Mouse (Mus musculus): Measurements from ENCODE around the gene Ryr1. TPM values are rescaled to one million over a fixed set of nuclear protein-coding genes. Genes with fewer than 3 reads are reported as not detected.
"Not testable (repeated sequence)": the region's sequence is repeated elsewhere in the genome, so short reads cannot be mapped to it uniquely, and the experiment has no call there.

Ryr1 gene
- polyA plus RNA-seq, 1 experiment from 2014 or later: 0.97 TPM

DNA sequence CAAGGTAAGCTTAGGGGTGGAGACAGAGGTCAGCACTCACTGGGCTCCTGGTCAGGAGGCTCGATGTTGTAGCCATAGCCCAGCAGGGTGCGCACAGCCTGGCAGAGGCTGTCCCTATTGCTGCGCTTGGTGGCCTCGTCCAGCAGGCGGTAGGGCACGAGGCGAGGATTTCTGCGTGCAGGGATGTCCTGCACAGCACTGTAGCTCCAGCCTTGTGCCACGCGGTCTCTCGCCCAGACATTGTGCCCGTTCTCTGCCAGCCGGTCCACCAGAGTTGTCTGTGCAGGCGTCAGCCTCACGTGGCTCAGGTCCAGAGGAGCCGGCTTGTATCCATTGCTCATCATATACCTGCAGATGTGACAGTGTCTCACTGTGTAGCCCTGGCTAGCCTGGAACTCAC lies 27.8 kb downstream of the Ryr1 start:
- Histone ChIP-seq H3K27ac (no peak overlapping the region), H3K9me3 (0 out of 2 replicates have a peak, but pooled peaks cover 8% of the 10 kb centered on the region), H3K4me1 (replicated peaks) (peaks cover 6% of the 10 kb centered on the region; the same call in 1 of the 2 replicates), H3K36me3 (no peaks in the 10 kb centered on the region), H3K27me3 (ENCODE audit: insufficient read depth, poor library complexity, severe bottlenecking) (peaks cover 2% of the 10 kb centered on the region; the same call in 1 of the 2 replicates), H3K4me3 (no peak overlapping the region)
- DNase-seq (ENCODE audit: low spot score): no peak
- 86% methylated on average over 16 of the region's 16 CpGs for WGBS

DNA sequence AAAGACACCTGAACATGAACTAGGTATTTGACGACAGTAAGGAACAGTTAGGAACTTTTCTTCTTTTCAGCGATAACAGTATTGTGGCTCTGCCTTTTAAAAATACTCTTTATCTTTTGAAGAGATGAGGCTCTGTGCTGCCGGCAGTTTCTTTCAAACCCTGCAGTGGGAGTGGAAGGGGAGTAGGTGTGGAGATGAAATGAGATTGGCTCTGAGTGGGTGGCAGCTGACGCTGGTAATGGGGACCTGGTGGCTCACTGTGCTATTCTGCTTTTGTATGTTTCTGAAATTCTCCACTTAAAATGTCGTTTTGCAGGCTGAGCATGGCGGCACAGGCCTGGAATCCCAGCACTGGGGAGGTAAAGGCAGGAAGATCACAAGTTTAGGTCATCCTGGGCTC lies 36.2 kb downstream of the Ryr1 start:
- DNase-seq (ENCODE audit: low spot score): no peak
- Histone ChIP-seq H3K9me3 (no peaks in the 10 kb centered on the region), H3K27ac (no peak overlapping the region), H3K27me3 (ENCODE audit: insufficient read depth, poor library complexity, severe bottlenecking) (peaks cover 10% of the 10 kb centered on the region), H3K36me3 (no peaks in the 10 kb centered on the region), H3K4me3 (no peak overlapping the region), H3K4me1 (replicated peaks) (0 out of 2 replicates have a peak, but pooled peaks cover 7% of the 10 kb centered on the region)
- 73% methylated on average over 6 of the region's 6 CpGs for WGBS

DNA sequence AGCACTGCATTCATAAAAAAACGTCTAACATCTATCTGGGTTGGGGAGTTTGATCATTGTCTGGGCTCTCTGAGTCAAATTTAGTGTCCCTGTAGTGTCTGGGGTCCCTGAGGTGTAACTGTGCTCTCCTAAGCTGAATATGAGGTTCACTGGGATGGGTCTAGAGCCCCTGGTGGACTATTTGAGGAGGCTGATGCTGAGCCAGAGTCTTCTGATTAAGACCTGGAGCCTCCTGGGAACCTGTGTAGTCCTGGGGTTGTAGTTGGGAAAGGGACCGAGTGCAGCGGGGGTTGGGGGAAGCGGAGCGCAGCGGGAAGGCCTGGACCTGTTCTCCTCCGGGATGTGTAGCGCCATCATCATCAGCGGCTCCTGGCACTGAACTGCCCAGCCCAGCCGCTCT lies 38.1 kb downstream of the Ryr1 start:
- no peak overlapping the region for H3K4me3 ChIP-seq
- H3K4me1 ChIP-seq (replicated peaks): 0 out of 2 replicates have a peak, but pooled peaks cover 7% of the 10 kb centered on the region
- H3K36me3 ChIP-seq: no peaks in the 10 kb centered on the region
- DNase-seq (ENCODE audit: low spot score): no peak
- H3K9me3 ChIP-seq: no peaks in the 10 kb centered on the region
- WGBS: 90% methylated on average over 10 of the region's 10 CpGs
- no peak overlapping the region for H3K27ac ChIP-seq
- H3K27me3 ChIP-seq (ENCODE audit: insufficient read depth, poor library complexity, severe bottlenecking): peaks cover 10% of the 10 kb centered on the region

DNA sequence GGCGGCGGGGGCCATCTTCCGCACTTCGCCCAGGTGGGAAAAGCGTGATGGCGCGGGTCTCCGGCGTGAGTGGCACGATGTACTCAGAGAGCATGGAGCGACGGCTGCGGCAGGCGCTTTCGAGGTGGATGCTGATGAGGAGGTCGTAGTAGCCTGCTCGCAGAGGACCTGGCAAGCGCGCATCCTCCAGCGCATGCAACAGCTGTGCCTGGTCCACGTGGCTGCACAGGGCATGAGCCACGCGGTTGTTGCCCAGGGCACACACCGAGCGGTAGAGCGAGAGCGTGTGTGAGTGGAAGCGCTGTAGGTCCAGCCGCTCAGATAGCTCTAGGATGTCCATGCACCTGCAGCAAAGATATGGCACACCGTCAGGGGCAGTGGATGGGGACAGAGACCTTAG lies 39.0 kb downstream of the Ryr1 start:
- Histone ChIP-seq H3K4me3 (no peak overlapping the region), H3K4me1 (replicated peaks) (0 out of 2 replicates have a peak, but pooled peaks cover 5% of the 10 kb centered on the region), H3K9me3 (no peaks in the 10 kb centered on the region), H3K27me3 (ENCODE audit: insufficient read depth, poor library complexity, severe bottlenecking) (peaks cover 10% of the 10 kb centered on the region), H3K36me3 (no peaks in the 10 kb centered on the region), H3K27ac (no peak overlapping the region)
- 87% methylated on average over 30 of the region's 30 CpGs for WGBS
- DNase-seq (ENCODE audit: low spot score): no peak

DNA sequence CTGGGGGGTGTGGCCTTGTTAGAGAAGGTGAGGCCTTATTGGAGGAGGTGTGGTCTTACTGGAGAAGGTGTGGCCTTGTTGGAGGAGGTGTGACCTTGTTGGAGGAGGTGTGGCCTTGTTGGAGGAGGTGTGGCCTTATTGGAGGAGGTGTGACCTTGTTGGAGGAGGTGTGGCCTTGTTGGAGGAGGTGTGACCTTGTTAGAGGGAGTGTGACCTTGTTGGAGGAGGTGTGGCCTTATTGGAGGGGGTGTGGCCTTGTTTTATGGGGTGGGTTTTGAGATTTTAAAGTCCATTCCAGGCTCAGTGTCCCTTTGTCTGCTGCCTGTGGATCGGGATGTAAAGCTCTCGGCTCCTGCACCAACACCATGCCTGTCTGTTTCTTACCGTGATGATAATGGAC lies 40.6 kb downstream of the Ryr1 start:
- H3K36me3 ChIP-seq: no peaks in the 10 kb centered on the region
- H3K27ac ChIP-seq: no peak overlapping the region
- WGBS: 86% methylated on average over 3 of the region's 3 CpGs
- no peak for DNase-seq (ENCODE audit: low spot score)
- H3K4me3 ChIP-seq: no peak overlapping the region
- H3K4me1 ChIP-seq (replicated peaks): no peaks in the 10 kb centered on the region
- no peaks in the 10 kb centered on the region for H3K9me3 ChIP-seq
- H3K27me3 ChIP-seq (ENCODE audit: insufficient read depth, poor library complexity, severe bottlenecking): peaks cover 10% of the 10 kb centered on the region

DNA sequence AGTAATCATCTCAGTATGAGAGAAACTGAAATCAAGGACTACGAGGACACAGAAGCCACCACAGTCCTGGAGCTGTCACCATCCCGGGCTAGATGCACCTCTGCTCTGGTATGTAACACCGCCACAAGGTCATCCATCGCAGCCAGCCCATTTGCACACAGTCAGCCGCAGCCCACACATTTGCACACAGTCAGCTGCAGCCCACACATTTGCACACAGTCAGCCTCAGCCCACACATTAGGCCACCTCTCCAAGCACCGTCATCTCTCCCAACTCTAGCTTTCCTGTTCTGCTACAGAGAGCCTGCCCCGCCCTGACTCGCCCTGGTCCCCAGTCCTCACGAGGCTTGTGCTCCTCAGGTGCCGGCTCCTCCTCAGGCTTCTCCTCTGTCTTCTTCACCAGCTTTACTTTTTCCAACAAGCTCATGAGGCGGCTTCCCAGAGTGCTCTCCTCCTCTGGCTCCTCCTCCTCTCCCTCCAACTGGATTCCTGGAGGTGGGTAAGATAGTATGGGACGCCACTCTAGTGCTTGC lies 45.5 kb downstream of the Ryr1 start:
- no peak for DNase-seq (ENCODE audit: low spot score)
- Histone ChIP-seq H3K9me3 (no peaks in the 10 kb centered on the region), H3K4me1 (replicated peaks) (peaks cover 8% of the 10 kb centered on the region; the same call in 1 of the 2 replicates), H3K27ac (no peak overlapping the region), H3K36me3 (no peaks in the 10 kb centered on the region), H3K4me3 (no peak overlapping the region), H3K27me3 (ENCODE audit: insufficient read depth, poor library complexity, severe bottlenecking) (no peaks in the 10 kb centered on the region; the same call in none of the 2 replicates)
- WGBS: 81% methylated on average over 12 of the region's 12 CpGs

DNA sequence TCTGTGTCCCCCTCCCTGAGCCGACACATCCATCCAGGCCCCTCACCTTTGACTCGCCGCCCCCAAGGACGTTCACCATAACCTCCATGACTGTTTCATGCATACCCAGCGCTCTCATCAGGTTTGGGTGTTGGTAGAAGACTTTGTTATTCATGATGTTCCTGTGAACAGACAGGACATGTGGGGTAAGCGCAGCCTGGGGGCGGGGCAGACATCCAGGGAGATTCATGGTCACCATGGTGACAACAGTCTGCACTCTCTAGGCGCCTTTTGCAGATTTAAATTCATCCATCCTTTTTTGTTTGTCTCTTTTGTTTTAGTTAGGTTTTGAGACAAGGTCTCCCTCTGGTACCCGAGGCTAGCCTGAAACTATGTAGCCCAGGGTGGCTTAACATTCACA lies 48.0 kb downstream of the Ryr1 start:
- Histone ChIP-seq H3K9me3 (no peaks in the 10 kb centered on the region), H3K4me1 (replicated peaks) (peaks cover 10% of the 10 kb centered on the region), H3K4me3 (no peak overlapping the region), H3K27ac (no peak overlapping the region), H3K36me3 (no peaks in the 10 kb centered on the region), H3K27me3 (ENCODE audit: insufficient read depth, poor library complexity, severe bottlenecking) (peaks cover 12% of the 10 kb centered on the region)
- DNase-seq (ENCODE audit: low spot score): no peak
- 67% methylated on average over 9 of the region's 9 CpGs for WGBS

DNA sequence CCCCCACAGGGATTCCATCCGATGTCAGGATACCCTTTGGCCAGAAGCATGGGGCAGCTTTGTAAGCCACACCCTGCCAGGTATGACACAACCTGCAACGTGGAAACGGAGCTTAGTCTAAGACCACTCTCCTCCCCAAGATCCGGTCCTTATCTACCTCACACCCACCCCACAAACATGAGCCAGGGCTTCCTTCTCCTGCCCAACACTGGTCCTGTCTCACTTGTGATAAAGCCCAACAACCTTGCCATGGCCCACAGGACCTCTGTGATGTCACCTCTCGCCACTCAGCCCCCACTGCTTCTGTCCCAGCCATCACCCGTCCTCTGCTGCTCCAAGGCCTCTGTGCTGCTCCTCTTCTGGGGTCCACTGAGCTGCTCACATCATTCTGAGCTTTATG lies 49.8 kb downstream of the Ryr1 start:
- peaks cover 30% of the 10 kb centered on the region for H3K27me3 ChIP-seq (ENCODE audit: insufficient read depth, poor library complexity, severe bottlenecking)
- DNase-seq (ENCODE audit: low spot score): no peak
- H3K9me3 ChIP-seq: no peaks in the 10 kb centered on the region
- H3K4me1 ChIP-seq (replicated peaks): peaks cover 27% of the 10 kb centered on the region
- no peak overlapping the region for H3K4me3 ChIP-seq
- WGBS: 77% methylated on average over 6 of the region's 6 CpGs
- H3K27ac ChIP-seq: no peak overlapping the region
- H3K36me3 ChIP-seq: no peaks in the 10 kb centered on the region

DNA sequence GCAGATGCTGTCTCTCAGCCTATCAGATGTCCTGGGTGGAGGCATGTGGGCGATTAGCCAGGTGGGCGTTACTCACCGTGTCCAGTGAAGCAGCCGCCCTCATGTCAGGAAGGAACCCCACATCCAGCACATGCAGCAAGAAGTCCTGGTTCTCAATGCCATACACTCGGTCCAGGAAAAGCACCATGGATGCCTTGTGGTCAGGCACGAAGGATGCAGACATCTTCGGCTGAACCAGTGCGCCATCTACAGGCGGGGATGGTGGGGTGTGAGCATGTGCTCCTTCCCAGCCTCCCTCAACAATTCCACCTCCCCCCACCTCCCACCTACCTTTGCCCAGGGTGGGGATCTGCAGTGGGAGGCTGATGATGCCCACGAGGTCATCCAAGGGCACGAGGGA lies 52.3 kb downstream of the Ryr1 start:
- WGBS: 47% methylated on average over 11 of the region's 11 CpGs
- Histone ChIP-seq H3K9me3 (no peaks in the 10 kb centered on the region), H3K4me3 (0 out of 2 replicates have a peak overlapping the region, but pooled peaks have one; percentile 2), H3K27me3 (ENCODE audit: insufficient read depth, poor library complexity, severe bottlenecking) (peaks cover 54% of the 10 kb centered on the region), H3K4me1 (replicated peaks) (peaks cover 32% of the 10 kb centered on the region), H3K27ac (no peak overlapping the region), H3K36me3 (no peaks in the 10 kb centered on the region)
- peak; percentile 54 for DNase-seq (ENCODE audit: low spot score)

DNA sequence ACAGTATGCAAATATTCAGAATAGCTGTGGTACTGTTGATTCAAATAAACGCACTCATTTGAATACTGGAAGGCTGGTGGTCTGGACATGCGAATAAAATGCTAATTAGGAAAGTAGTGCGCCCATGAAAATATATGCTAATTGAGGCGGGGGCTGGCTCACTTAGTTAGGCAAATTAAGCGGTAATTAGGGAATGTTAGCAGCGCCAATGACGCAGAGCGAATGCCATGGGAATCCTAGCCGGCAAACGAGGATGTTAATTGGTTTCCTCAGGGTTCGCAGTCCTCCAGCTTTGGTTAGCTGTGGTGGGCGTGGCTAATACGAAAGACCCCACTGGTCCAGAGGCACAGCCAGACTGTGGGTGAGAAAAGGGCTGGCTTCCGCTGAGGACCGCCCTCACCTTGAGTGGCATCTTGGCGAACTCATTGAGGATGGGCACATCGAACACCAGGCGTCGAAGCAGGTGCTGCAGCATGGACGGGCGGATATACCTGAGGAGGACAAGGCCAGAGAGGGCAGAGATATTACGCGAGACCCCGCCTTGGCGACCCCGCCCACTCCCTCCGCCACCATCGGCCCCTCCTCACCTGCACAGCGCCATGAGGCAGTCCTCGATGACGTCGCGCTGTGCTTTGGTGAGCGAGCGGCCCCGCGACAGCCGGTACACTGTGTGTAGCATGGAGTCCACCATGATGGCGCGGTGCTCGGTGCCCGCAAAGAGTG lies 53.6 kb downstream of the Ryr1 start:
- peaks cover 32% of the 10 kb centered on the region for H3K4me1 ChIP-seq (replicated peaks)
- DNase-seq (ENCODE audit: low spot score): peak; percentile 49
- H3K27ac ChIP-seq: peak overlapping the region; percentile 77
- H3K36me3 ChIP-seq: no peaks in the 10 kb centered on the region
- H3K9me3 ChIP-seq: no peaks in the 10 kb centered on the region
- H3K4me3 ChIP-seq: peak overlapping the region; percentile 57
- WGBS: 5% methylated on average over 42 of the region's 42 CpGs
- peaks cover 63% of the 10 kb centered on the region for H3K27me3 ChIP-seq (ENCODE audit: insufficient read depth, poor library complexity, severe bottlenecking)

DNA sequence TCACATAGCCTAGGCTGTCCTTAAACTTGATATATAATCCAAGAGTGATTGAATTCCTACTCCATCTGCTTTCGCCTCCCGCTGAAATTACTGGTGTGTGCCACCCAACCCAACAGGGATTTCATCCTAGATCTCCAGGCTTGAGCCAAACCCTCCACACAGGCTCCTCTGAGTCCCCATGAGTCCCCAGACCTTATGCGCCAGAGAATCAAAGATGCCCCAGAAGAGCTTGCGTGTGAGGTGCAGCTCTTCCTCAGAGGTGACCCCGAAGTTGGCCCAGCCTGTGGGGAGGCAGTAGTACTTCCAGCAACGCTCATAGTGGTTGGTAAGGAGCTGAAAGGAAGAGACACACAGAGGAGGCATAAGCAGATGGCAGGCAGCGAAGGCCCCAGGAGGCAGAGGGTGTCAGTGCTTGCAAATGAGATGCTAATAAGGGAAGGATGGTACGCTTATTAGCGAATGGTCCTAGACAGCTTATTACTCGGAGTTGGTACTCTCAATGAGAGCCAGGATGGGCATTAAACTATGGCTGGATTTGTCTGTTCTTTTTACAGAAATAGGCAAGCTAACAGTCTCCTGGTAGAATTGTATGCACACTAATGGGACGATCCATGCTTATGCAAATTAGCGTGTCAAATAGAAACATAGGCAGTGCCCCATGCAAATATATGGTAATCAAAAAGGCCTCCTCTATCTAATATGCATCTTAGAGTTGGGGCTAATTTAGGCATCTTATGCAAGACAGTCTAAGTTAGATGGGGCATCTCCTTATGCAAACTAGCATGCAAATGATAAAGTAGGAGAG lies 54.4 kb downstream of the Ryr1 start:
- peak overlapping the region; percentile 57 for H3K4me3 ChIP-seq
- WGBS: 63% methylated on average over 12 of the region's 12 CpGs
- DNase-seq (ENCODE audit: low spot score): peak; percentile 16
- no peaks in the 10 kb centered on the region for H3K36me3 ChIP-seq
- peaks cover 32% of the 10 kb centered on the region for H3K4me1 ChIP-seq (replicated peaks)
- 0 out of 2 replicates have a peak, but pooled peaks cover 5% of the 10 kb centered on the region for H3K9me3 ChIP-seq
- H3K27ac ChIP-seq: peak overlapping the region; percentile 56; the same call in 1 of the 2 replicates
- H3K27me3 ChIP-seq (ENCODE audit: insufficient read depth, poor library complexity, severe bottlenecking): peaks cover 63% of the 10 kb centered on the region

DNA sequence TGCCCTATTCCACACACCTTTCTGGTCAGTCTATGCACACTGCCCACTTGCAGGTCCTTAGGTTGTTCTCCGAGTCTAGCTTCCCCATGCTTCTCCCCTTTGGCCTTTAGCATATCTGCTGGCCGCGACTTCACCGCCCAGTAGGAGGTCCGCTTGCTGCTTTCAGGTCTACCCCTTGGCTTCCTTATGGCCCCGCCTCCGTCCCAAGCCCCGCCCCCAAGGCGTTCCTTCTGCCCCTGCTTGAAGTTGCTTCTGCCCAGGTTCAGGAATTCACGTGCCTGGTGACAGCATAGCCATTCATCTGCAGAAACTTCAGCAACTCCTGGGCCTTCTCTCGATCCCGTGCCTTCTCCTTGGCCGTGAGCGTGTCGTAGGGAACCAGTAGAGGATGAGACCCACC lies 57.2 kb downstream of the Ryr1 start:
- Histone ChIP-seq H3K9me3 (peaks cover 10% of the 10 kb centered on the region; the same call in 1 of the 2 replicates), H3K4me3 (no peak overlapping the region), H3K36me3 (no peaks in the 10 kb centered on the region), H3K27ac (no peak overlapping the region), H3K4me1 (replicated peaks) (peaks cover 32% of the 10 kb centered on the region), H3K27me3 (ENCODE audit: insufficient read depth, poor library complexity, severe bottlenecking) (peaks cover 59% of the 10 kb centered on the region)
- WGBS: 9% methylated on average over 15 of the region's 15 CpGs
- DNase-seq (ENCODE audit: low spot score): peak; percentile 32

DNA sequence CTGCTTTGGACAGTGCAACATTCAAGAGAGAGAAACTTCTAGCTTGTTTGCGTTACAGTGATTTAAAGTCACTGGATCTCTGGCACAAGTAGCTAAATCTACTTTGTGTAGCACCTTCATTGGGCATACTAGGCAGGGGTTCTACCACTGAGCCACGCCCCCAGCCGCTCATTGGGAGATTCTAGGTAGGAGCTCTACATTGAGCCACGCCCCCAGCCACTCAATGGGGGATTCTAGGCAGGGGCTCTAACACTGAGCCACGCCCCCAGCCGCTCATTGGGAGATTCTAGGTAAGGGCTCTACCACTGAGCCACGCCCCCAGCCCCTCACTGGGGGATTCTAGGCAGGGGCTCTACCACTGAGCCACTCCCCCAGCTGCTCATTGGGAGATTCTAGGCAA lies 61.5 kb downstream of the Ryr1 start:
- not testable (repeated sequence) for DNase-seq (ENCODE audit: low spot score); H3K36me3 ChIP-seq; H3K9me3 ChIP-seq; H3K4me3 ChIP-seq; H3K27ac ChIP-seq
- Histone ChIP-seq H3K27me3 (ENCODE audit: insufficient read depth, poor library complexity, severe bottlenecking) (peaks cover 41% of the 10 kb centered on the region), H3K4me1 (replicated peaks) (peaks cover 20% of the 10 kb centered on the region)
- WGBS: 59% methylated on average over 7 of the region's 7 CpGs

Data from hindbrain, embryonic 10.5 days (tissue).